Mouse (Mus musculus) testis, adult 2 months (tissue): Measurements from ENCODE around the gene Mrpl42.

Experiments used
- CTCF ChIP-seq: fragments of 200-500 bp; IDR thresholded peaks from 2 replicates; pipeline ENCODE4 v1.5.1; 2012; ENCODE audit warnings: low read depth, mild to moderate bottlenecking, inconsistent platforms, low read length, moderate library complexity; ENCODE audit not compliant: control insufficient read depth, insufficient read depth, insufficient replicate concordance
- POLR2A ChIP-seq: fragments of 200-500 bp; IDR thresholded peaks from 2 replicates; pipeline ENCODE4 v1.6.1; 2012; ENCODE audit warnings: low read depth, mild to moderate bottlenecking, inconsistent platforms, low read length, moderate library complexity; ENCODE audit not compliant: control insufficient read depth

DNA sequence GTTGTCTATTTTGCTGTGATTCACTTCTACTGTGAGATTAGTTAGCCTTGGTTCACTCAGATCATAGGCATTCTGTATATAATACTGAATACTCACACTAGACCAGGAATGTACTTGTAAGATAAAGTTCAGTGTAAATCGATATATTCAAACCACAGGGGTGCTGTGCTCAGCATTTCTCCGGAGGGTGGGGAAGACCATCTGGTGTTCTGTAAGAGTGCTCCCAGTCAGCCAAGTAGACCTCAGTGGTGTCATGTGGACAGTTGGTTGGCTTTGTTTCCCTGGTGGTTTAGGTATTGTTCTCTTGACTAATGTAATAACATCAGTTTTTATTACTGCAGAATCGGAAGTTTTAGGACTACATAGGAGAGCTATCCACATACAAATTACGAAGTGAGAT, 43.3 kb upstream of the Mrpl42 start:
- TF ChIP-seq CTCF (no peak), POLR2A (no peak)
